Mouse (Mus musculus) limb, embryonic 10.5 days (tissue): ENCODE results near the gene Zbtb20. TPM values are rescaled to one million over a fixed set of nuclear protein-coding genes. Genes with fewer than 3 reads are reported as not detected.

Source experiments
- DNase-seq: peaks from one replicate; pipeline ENCODE4 v3.0.0-alpha.2; 2017; ENCODE audit warnings: low spot score
- H3K27ac ChIP-seq: fragments of 300-500 bp; sonication (generic); 2 replicates; pipeline ENCODE4 v1.5.1; 2016; ENCODE audit warnings: mild to moderate bottlenecking
- H3K27me3 ChIP-seq: fragments of 300-500 bp; sonication (generic); 2 replicates; pipeline ENCODE4 v1.6.1; 2016; ENCODE audit warnings: low read depth, mild to moderate bottlenecking; ENCODE audit not compliant: poor library complexity, severe bottlenecking
- H3K36me3 ChIP-seq: fragments of 300-500 bp; sonication (generic); 2 replicates; pipeline ENCODE4 v1.6.1; 2016; ENCODE audit warnings: mild to moderate bottlenecking, moderate library complexity
- H3K4me1 ChIP-seq: fragments of 300-500 bp; sonication (generic); 2 replicates; pipeline ENCODE4 v1.6.1; 2016
- H3K4me3 ChIP-seq: fragments of 300-500 bp; sonication (generic); 2 replicates; pipeline ENCODE4 v1.5.1; 2016; ENCODE audit warnings: mild to moderate bottlenecking, moderate library complexity
- H3K9me3 ChIP-seq: fragments of 300-500 bp; sonication (generic); replicated peaks from 2 replicates; pipeline ENCODE4 v1.6.1; 2016; ENCODE audit warnings: mild to moderate bottlenecking
- WGBS: fragments of 180-500 bp; shearing (Covaris S2); methylation state at CpG from one replicate; pipeline ENCODE4 v1.1.7; 2016; 5-methylcytosine and 5-hydroxymethylcytosine counted together
- polyA plus RNA-seq: library from polyadenylated mRNA; unstranded; fragments of >200 nt; fragmentation: Nextera tagmentation; extraction: Ambion mirVana; gene quantifications from 2 replicates; pipeline ENCODE4 v1.2.1, GENCODE M21; 2016

Gene Zbtb20
- polyA plus RNA-seq, 1 experiment from 2014 or later: 11.7 TPM

DNA sequence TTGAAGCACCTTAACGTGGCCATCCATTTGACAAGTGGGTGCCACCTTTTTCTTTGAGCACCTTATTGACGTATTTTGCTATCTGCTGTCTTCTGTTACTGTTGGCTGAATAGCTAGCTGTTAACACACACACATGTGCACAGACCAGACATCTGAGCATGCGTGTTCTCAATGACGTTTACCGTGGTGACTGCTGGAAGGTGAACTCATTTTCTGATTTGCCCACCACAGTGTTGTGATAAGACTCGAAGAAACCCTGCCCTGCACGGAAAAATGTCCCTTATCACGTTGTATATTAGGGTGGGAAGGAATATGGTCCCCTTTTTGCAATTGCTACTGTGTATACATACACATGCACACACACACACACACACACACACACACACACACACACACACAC, 765.5 kb downstream of the Zbtb20 start:
- Histone ChIP-seq H3K4me1 (peaks cover 7% of the 10 kb centered on the region), H3K9me3 (no peaks in the 10 kb centered on the region), H3K36me3 (no peaks in the 10 kb centered on the region), H3K27ac (no peak overlapping the region), H3K27me3 (no peaks in the 10 kb centered on the region), H3K4me3 (no peak overlapping the region)
- WGBS: 83% methylated on average over 8 of the region's 8 CpGs
- DNase-seq: no peak

DNA sequence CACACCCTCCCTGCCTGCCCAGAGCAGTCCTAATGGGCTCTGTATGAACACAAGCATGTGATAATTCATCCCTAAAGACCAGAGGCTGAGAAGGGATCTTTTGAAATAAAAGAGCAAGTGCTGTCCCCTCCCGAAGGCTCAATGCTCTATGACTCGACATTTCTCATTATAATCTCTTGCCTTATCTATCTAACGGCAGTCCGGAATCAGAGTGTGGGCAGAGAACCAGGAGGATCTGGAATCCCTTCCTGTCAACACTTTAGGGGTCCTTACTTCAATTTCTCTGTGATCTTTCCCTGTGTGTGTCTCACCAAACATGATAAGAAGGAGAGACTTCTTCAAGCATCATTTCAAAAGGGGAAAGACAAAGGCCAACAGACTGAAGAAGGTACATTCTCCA, 770.2 kb downstream of the Zbtb20 start:
- whole genome bisulfite sequencing: 71% methylated on average over 4 of the region's 4 CpGs
- DNase-seq: no peak
- Histone ChIP-seq H3K4me3 (no peak overlapping the region), H3K9me3 (no peaks in the 10 kb centered on the region), H3K4me1 (no peaks in the 10 kb centered on the region), H3K27me3 (no peaks in the 10 kb centered on the region), H3K27ac (no peak overlapping the region), H3K36me3 (no peaks in the 10 kb centered on the region)

DNA sequence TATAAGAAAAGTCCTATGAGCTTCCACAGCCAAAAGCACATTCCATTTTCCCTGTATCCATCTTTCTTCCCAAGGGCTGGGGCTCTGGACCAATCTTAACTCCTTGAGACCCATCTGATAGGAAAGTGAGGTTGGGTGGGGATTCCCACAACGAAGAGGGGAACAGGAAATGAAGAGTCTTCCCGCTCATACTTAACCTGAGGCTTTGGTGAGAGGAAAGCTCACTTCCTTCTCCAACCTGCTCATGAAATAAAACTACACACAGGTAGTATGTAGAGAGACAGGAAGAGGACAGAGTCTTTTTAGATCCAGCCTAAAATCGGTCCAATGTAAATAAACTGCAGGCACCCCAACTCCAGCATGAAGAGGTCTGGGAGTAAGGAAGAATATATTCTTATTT, 771.3 kb downstream of the Zbtb20 start:
- Histone ChIP-seq H3K27me3 (no peaks in the 10 kb centered on the region), H3K9me3 (no peaks in the 10 kb centered on the region), H3K36me3 (no peaks in the 10 kb centered on the region), H3K4me3 (no peak overlapping the region), H3K27ac (no peak overlapping the region), H3K4me1 (no peaks in the 10 kb centered on the region)
- WGBS: 83% methylated on average over 3 of the region's 3 CpGs
- DNase-seq: no peak

DNA sequence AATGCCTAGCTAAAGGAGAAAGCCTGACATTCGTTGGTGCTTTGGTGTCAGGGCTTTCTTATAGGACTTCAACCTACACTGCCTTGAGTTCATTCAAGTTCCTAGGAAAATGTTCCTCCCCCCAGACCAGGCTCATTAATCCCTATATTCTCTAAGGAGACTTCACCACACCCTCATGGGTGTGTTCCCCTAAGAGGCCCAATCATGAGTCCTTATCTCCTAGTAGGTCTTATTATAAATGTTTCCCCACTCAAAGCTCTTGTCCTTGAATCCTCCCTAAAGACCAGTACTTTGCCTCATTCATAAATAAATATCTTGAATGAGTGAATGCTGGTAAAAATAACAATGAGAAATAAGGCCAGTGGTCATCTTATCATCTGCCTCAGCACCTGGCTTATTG, 772.0 kb downstream of the Zbtb20 start:
- H3K4me3 ChIP-seq: no peak overlapping the region

DNA sequence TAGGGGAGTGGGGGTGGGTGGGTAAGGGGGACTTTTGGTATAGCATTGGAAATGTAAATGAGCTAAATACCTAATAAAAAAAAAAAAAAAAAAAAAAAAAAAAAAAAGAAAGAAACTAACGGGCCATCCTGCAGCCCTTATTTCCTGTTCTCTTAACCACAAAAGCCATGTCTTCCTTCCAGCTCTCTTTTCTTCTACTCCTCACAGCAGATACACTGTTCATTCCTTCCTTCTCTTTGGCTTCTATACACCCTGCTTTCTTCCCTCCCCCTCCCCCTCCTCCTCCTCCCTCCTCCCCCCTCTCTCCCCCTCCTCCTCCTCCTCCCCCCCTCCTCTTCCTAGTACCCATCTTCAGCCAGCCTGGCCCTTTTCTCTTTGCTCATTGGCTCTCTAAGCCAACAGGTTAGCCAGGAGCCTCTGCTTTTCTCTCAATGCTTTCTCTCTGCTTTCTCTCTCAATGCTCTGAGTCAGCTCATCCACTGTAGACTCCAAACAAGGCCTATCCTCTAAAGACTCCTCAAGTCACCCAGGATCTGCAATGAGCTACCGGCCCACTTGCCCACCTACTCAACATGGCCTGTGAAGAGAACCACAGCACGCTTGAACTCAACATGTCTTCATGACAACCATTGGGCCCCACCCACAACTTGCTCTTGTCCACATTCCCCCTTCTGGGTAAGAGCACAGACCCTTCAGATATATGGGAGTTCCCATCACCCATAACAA, 774.8 kb downstream of the Zbtb20 start:
- no peaks in the 10 kb centered on the region for H3K27me3 ChIP-seq
- no peaks in the 10 kb centered on the region for H3K9me3 ChIP-seq
- H3K4me1 ChIP-seq: no peaks in the 10 kb centered on the region

More for the DNA sequence above, 772.0 kb downstream of the Zbtb20 start:
- 89% methylated on average over 1 of the region's 1 CpGs for WGBS
- Histone ChIP-seq H3K4me1 (no peaks in the 10 kb centered on the region), H3K9me3 (no peaks in the 10 kb centered on the region), H3K27ac (no peak overlapping the region), H3K36me3 (no peaks in the 10 kb centered on the region), H3K27me3 (no peaks in the 10 kb centered on the region)
- no peak for DNase-seq

DNA sequence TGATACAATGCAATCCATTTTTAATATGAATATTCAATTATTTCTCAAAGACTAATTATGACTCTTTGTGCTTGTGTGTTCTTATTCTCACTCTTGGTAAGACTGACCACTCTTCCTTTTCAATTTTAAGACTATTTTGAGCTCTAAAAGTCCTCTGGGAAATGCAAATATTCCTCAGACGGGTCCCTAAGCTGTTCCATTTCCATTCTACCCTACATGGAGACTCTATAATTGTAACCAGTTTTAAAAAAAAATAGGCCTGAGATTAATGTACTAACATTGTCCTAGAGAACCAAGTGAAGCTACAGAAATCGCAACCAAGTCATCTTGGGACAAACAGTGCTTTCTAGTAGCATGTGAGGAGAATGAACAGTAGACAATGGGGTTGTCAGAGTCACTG, 777.6 kb downstream of the Zbtb20 start:
- H3K27me3 ChIP-seq: no peaks in the 10 kb centered on the region
- H3K4me1 ChIP-seq: no peaks in the 10 kb centered on the region
- DNase-seq: no peak
- no peak overlapping the region for H3K4me3 ChIP-seq
- no peaks in the 10 kb centered on the region for H3K36me3 ChIP-seq
- WGBS: 89% methylated on average over 2 of the region's 2 CpGs
- no peak overlapping the region for H3K27ac ChIP-seq
- no peaks in the 10 kb centered on the region for H3K9me3 ChIP-seq

More for the DNA sequence above, 774.8 kb downstream of the Zbtb20 start:
- no peaks in the 10 kb centered on the region for H3K36me3 ChIP-seq
- no peak overlapping the region for H3K27ac ChIP-seq
- no peak overlapping the region for H3K4me3 ChIP-seq
- no peak for DNase-seq
- WGBS: 93% methylated on average over 3 of the region's 3 CpGs

DNA sequence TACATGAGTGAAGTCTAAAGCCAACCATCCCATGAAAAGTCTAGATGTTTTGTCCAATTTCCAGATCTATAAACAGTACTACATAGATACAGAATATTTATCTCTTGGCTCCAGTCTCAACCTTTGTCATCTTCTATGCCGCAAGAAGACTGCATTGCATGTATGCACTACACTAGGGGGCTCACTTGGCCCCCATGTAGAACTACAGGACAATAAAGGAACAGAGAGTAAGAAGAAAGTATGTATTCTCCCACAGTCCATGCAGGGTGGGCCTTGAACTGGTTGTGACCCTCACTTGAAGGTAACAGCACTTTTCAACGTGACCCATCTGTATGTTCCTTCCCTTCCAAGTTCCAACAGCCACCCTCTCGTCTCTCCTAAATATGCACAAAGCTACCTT, 778.6 kb downstream of the Zbtb20 start:
- no peak for DNase-seq
- Histone ChIP-seq H3K36me3 (no peaks in the 10 kb centered on the region), H3K27me3 (no peaks in the 10 kb centered on the region), H3K9me3 (no peaks in the 10 kb centered on the region), H3K27ac (no peak overlapping the region), H3K4me3 (no peak overlapping the region), H3K4me1 (no peaks in the 10 kb centered on the region)
- WGBS: 82% methylated on average over 3 of the region's 3 CpGs

DNA sequence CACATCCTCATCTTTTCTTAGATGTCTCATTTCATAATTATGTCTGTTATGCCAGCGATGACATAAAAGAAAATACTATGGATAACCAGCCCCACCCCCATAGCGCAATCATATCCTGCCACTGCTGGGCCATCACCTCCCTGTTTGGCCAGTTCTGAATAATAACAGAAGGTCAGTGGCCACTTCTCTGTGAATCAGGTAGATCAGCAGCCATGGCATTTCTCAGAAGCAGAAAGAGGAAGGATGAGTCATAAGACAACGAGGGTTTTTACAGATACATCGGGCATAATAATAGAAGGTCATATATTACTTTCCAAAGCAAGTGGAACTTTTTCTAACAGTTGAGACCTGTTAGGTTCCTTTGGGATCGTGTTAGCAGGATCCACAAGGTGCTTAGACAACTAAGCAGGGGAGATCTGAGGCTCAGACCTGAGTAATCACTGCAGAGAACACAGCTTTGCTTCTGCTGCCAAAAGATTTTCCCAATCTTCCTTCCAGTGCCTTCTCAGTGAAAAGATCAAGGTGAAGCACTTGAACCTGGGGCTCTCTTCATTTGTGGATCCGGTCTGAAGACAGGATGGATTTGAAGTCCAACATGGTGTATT, 779.6 kb downstream of the Zbtb20 start:
- Histone ChIP-seq H3K4me1 (no peaks in the 10 kb centered on the region), H3K27ac (no peak overlapping the region), H3K4me3 (no peak overlapping the region), H3K9me3 (no peaks in the 10 kb centered on the region), H3K36me3 (no peaks in the 10 kb centered on the region), H3K27me3 (no peaks in the 10 kb centered on the region)
- DNase-seq: no peak
- WGBS: 89% methylated on average over 6 of the region's 6 CpGs

DNA sequence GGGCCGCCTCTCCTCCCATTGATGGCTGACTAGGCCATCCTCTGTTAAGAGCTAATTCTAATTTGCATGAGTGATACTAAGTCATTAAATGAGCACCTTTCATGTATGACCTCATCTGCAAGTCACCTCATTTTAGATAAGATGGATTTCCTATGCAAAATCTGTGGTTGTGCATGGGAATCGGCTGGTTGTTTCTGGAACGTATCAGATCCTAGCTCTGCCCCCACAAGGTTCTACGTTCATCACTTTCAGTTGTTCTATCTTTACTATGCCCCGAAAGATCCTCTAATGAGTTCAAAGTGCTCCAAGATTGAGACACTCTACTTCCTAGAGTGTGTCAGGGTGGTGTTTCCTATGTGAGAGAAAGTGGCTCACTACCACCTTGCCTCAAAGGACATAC, 785.9 kb downstream of the Zbtb20 start:
- 95% methylated on average over 5 of the region's 5 CpGs for WGBS
- H3K27ac ChIP-seq: no peak overlapping the region

DNA sequence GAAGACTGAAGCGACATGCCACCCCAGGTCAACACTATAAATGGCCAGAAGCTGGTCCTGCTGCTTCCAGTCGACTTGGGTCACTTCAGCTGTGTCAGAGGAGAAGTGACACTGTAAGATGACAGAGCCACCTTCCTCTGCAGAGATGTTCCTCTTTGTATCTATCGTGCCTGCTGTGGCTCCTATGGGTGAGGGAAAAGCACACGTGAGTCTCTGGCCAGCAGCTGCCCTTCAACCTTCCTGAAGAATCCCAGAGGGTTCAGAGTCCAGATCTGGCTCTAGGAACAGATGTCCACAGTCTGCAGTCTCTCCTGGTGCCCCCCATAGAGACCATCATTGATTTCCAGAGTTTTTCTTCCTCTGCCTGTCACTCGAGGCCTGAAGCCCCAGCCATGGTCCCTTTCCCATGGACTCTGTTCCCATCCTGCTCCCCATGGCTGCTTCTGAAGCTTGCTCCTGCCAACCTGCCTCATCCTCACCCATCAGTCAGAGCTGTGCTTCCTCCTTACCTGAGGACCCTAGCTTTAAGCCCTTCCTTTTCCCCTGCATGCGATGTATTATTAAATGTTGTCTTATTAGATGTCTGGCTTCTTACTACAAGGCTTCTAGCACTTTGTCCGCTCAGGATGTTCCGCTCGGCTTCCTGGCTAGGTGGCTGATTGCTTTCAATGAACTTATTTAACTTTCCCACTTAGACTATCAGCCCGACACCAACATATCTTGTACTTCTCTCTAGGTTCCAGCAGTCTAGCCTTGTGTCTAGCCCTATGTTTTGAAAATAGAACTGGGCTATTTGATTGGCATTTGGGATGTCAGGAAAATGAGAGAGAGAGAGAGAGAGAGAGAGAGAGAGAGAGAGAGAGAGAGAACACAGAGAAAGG, 786.7 kb downstream of the Zbtb20 start:
- WGBS: 89% methylated on average over 10 of the region's 10 CpGs
- no peak overlapping the region for H3K4me3 ChIP-seq
- peaks cover 7% of the 10 kb centered on the region; the same call in 1 of the 2 replicates for H3K27me3 ChIP-seq
- no peaks in the 10 kb centered on the region for H3K36me3 ChIP-seq
- H3K27ac ChIP-seq: no peak overlapping the region
- no peaks in the 10 kb centered on the region for H3K4me1 ChIP-seq
- no peaks in the 10 kb centered on the region for H3K9me3 ChIP-seq
- DNase-seq: no peak

More for the DNA sequence above, 785.9 kb downstream of the Zbtb20 start:
- Histone ChIP-seq H3K4me3 (no peak overlapping the region), H3K4me1 (no peaks in the 10 kb centered on the region), H3K27me3 (peaks cover 7% of the 10 kb centered on the region; the same call in 1 of the 2 replicates), H3K9me3 (no peaks in the 10 kb centered on the region), H3K36me3 (no peaks in the 10 kb centered on the region)
- DNase-seq: no peak

DNA sequence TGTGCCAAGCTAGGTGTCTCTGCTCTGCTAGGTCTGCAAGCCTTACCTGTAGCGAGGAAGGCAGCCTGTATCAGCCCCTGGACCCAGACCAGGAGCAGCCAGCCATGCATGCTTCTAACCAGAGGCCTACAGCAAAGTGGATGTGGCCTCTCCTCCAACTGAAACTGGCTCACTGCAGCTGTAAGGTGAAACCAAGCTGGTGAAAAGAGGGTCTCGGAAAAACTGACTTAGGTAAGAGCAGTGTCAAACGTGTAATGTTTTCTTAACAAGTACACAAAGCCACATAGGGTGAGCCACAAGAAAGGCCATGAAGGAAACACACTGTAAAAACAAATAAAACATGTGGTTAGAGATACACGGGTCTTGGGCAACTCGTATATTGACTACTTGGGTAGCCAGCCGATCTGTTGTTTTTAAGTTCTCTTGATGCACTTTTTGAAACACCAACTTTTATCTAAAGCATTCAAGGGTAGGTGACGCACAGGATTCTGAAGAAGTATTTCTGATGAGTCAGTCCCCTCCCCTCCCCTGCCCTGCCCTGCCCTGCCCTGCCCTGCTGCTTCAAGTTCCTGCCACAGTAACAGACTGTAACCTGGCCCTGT, 788.4 kb downstream of the Zbtb20 start, which contains the start of gene Tigit:
Gene Tigit (minus strand): TSS at position 169 of the 602 bp plus-strand sequence.
- Histone ChIP-seq H3K27ac (no peak within 1 kb of the TSS), H3K4me1 (no peaks in the 10 kb centered on the region), H3K9me3 (no peaks in the 10 kb centered on the region), H3K4me3 (no peak within 1 kb of the TSS), H3K36me3 (no peaks in the 10 kb centered on the region), H3K27me3 (peaks cover 7% of the 10 kb centered on the region; the same call in 1 of the 2 replicates)
- 85% methylated on average over 7 of the region's 7 CpGs for WGBS
- DNase-seq: no peak

DNA sequence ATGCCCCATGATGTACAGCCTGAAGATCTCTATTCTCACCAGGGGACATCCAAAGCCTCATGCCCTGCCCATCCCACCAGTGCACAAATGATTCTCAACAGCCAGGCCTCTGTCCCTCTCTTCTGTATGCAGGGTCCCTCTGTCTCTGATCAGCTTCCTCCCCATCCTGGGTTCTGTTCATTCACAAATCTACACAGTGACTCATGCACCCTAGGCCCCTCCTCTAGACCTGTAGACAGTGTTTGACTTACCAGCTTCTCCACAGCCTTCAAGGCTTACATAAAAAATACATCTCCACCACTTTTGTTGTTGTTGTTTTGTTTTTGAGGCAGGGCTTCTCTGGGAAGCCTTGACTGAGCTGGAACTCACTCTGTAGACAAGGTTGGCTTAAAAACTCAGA, 789.2 kb downstream of the Zbtb20 start:
- Histone ChIP-seq H3K4me3 (no peak overlapping the region), H3K27me3 (peaks cover 7% of the 10 kb centered on the region; the same call in 1 of the 2 replicates), H3K27ac (no peak overlapping the region), H3K9me3 (no peaks in the 10 kb centered on the region), H3K36me3 (no peaks in the 10 kb centered on the region), H3K4me1 (no peaks in the 10 kb centered on the region)
- no peak for DNase-seq
